8 mouse cellular contexts compared by ENCODE assay signal in genomic region chr3:17786023-17786720, GRCm38 (mm10).
DNase-seq lines count a peak whose midpoint lies in the region; ATAC-seq and TF ChIP-seq lines count a peak whose summit lies in the region.

No protein-coding gene starts in this region.

- peak overlapping the region; percentile 99 for H3K9ac ChIP-seq in forebrain, embryonic 13.5 days
- H3K9ac ChIP-seq in hindbrain, postnatal 0 days (replicated peaks; ENCODE audit: low read length), result peak overlapping the region; percentile 92
- no peak overlapping the region for H3K9ac ChIP-seq in liver, postnatal 0 days (replicated peaks)

- TF ChIP-seq EP300 in liver, postnatal 0 days (IDR thresholded peaks at IDR 0.05; ENCODE audit: low read depth), result no peak

- no peaks in the 10 kb centered on the region for H3K9me3 ChIP-seq in forebrain, embryonic 13.5 days (replicated peaks)
- no peaks in the 10 kb centered on the region for H3K9me3 ChIP-seq in hindbrain, postnatal 0 days (ENCODE audit: low read length)
- no peaks in the 10 kb centered on the region for H3K9me3 ChIP-seq in liver, postnatal 0 days (ENCODE audit: low read length)

- H3K4me3 ChIP-seq in forebrain, embryonic 13.5 days, result peak overlapping the region; percentile 75
- peak overlapping the region; percentile 44 for H3K4me3 ChIP-seq in hindbrain, postnatal 0 days (ENCODE audit: low read length)
- peak overlapping the region; percentile 31 for H3K4me3 ChIP-seq in liver, postnatal 0 days (ENCODE audit: low read depth, low read length)

- H3K36me3 ChIP-seq in forebrain, embryonic 13.5 days (ENCODE audit: poor library complexity, severe bottlenecking), result no peaks in the 10 kb centered on the region
- no peaks in the 10 kb centered on the region for H3K36me3 ChIP-seq in hindbrain, postnatal 0 days (ENCODE audit: insufficient read depth, low read length)
- no peaks in the 10 kb centered on the region for H3K36me3 ChIP-seq in liver, postnatal 0 days (replicated peaks; ENCODE audit: insufficient read depth, low read length)

- H3K4me2 ChIP-seq in forebrain, embryonic 13.5 days, result peak overlapping the region; percentile 96
- H3K4me2 ChIP-seq in hindbrain, postnatal 0 days (ENCODE audit: low read depth, low read length), result peak overlapping the region; percentile 92
- peak overlapping the region; percentile 54 for H3K4me2 ChIP-seq in liver, postnatal 0 days (ENCODE audit: low read depth, low read length)

- no peak for TF ChIP-seq CTCF in hindbrain, postnatal 0 days (IDR thresholded peaks at IDR 0.05; ENCODE audit: low read depth)
- no peak for TF ChIP-seq CTCF in liver, postnatal 0 days (IDR thresholded peaks at IDR 0.05; ENCODE audit: low read depth)

- ATAC-seq in forebrain, embryonic 13.5 days, result peak; percentile 31
- peak; percentile 57 for ATAC-seq in hindbrain, postnatal 0 days
- ATAC-seq in liver, postnatal 0 days, result no peak

- H3K27me3 ChIP-seq in forebrain, embryonic 13.5 days, result no peaks in the 10 kb centered on the region
- no peaks in the 10 kb centered on the region for H3K27me3 ChIP-seq in hindbrain, postnatal 0 days (ENCODE audit: insufficient read depth, low read length)
- H3K27me3 ChIP-seq in liver, postnatal 0 days (ENCODE audit: insufficient read depth, low read length), result peaks cover 46% of the 10 kb centered on the region

- peak overlapping the region; percentile 99 for H3K27ac ChIP-seq in forebrain, embryonic 13.5 days
- H3K27ac ChIP-seq in hindbrain, postnatal 0 days, result peak overlapping the region; percentile 98
- no peak overlapping the region for H3K27ac ChIP-seq in liver, postnatal 0 days (ENCODE audit: low read depth)

- peaks cover 40% of the 10 kb centered on the region for H3K4me1 ChIP-seq in forebrain, embryonic 13.5 days
- peaks cover 7% of the 10 kb centered on the region for H3K4me1 ChIP-seq in hindbrain, postnatal 0 days (ENCODE audit: insufficient read depth, low read length)
- no peaks in the 10 kb centered on the region; the same call in 1 of the 2 replicates for H3K4me1 ChIP-seq in liver, postnatal 0 days (ENCODE audit: insufficient read depth)

- DNase-seq in gastrocnemius, postnatal 10 days, result peak; percentile 9
- no peak for DNase-seq in gastrocnemius, adult 18-20 months (ENCODE audit: low spot score)
- DNase-seq in R1 (ENCODE audit: low read depth, low spot score), result peak; percentile 28
- DNase-seq in hindbrain, postnatal 0 days (ENCODE audit: low spot score), result peak; percentile 72
- no peak for DNase-seq in liver, postnatal 0 days
- no peak for DNase-seq in urinary bladder, postnatal 36 days (ENCODE audit: low spot score in 2 of 2)
- DNase-seq in thymus, postnatal 10 days (ENCODE audit: low spot score in 2 of 2), result no peak

- under 1% methylated on average over 55 of the region's 56 CpGs for WGBS in forebrain, embryonic 13.5 days
- WGBS in hindbrain, postnatal 0 days, result under 1% methylated on average over 48 of the region's 56 CpGs
- 2% methylated on average over 47 of the region's 56 CpGs for WGBS in liver, postnatal 0 days (ENCODE audit: insufficient replicate concordance)

Comparison
In these comparisons a context has a peak if more than half of its experiments do, and no peak if none do; other contexts are left out.
1. DNase-seq: peak in gastrocnemius, postnatal 10 days (single experiment), R1 (single experiment) and hindbrain, postnatal 0 days (single experiment); none in gastrocnemius, adult 18-20 months (single experiment), liver, postnatal 0 days (single experiment), urinary bladder, postnatal 36 days (0 of 2) and thymus, postnatal 10 days (0 of 2).
2. Peak in every context shown above with its lines, with median percentiles within 50 percentile points of each other: H3K4me2 ChIP-seq and H3K4me3 ChIP-seq.